Mouse (Mus musculus) liver, embryonic 14.5 days (tissue): ENCODE measurements around the gene Cntnap2.
"Not testable (repeated sequence)": the region's sequence is repeated elsewhere in the genome, so short reads cannot be mapped to it uniquely, and the experiment has no call there.

Experiments used
- CTCF ChIP-seq: IDR thresholded peaks from 2 replicates; pipeline ENCODE4 v1.5.1; 2016; ENCODE audit warnings: antibody characterized with exemption, low read depth, control low read depth
- EP300 ChIP-seq: IDR thresholded peaks from 2 replicates; pipeline ENCODE4 v1.6.1; 2016; ENCODE audit warnings: antibody characterized with exemption, low read depth

DNA sequence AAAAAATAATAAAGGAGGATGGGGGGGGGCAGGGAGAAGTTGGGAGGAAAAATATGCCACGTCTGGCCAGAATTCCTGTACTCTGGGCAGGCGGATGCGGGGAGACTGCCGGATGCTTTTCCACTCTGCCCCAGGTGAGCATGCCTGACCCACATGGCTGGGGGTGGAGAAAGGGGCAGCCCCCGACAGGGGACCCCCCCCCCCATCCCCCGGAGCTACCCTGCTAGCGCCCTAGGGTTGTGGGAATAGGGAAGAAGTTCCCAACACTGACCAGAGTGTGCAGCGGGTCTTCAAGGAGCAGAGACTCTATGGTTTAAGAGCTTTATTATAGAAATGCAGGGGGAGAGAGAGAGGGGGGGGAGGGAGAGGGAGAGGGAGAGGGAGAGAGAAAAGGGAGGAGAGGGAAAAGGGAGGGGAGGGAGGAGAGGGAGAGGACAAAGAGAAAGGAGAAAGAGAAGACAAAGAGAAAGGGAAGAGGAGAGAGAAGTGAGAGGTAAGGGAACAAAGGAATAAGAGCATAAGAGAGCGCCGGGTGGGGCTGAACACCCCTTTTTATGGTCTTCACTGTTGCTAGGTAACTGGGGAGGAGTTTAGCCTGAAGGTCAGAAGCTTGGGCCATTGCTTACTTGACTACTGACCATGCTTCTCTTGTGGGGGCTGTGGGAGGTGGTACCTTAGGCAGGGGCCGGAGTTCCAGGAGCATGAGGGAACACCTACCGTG is 2227.2 kb downstream of the Cntnap2 start:
- TF ChIP-seq CTCF, EP300: not testable (repeated sequence)
